Mouse (Mus musculus) kidney, postnatal 4 days (tissue): ENCODE results near the gene Rreb1.
"Not testable (repeated sequence)": the region's sequence is repeated elsewhere in the genome, so short reads cannot be mapped to it uniquely, and the experiment has no call there.

ENCODE experiments used
- DNase-seq, 2 experiments: peaks; one replicate each; pipeline ENCODE4 v3.0.0; 2021; ENCODE audit warnings: mixed read lengths in 2 of 2

Rreb1 gene

DNA sequence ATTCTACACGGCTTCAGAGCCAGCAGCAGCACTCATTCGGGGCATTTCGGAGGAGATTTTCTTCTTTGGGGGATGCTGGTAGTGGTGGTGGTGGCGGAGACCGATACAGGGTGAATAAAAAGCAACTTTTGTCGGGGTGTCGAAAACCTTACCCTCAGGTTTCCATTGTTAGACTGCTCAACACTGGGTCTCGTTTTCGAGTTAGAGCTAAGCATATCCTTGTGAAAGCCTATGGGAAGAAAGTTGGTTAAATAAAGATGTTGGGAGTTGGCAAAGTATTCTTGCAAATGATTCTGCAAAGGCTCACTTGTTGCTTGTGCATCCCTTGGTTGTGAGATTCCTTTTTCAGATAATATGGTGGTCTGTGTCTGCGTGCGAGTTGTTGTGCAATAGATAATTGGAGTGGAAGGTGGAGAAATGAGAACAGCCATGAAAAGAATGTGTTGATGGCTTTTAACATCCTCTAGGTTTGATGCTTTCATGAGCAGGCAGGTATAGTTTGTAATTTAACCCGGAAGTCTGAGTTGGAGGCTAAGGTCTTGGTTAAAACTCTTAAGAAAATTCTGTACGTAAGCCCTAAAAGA, 49.9 kb downstream of the Rreb1 start:
- DNase-seq = no peak

DNA sequence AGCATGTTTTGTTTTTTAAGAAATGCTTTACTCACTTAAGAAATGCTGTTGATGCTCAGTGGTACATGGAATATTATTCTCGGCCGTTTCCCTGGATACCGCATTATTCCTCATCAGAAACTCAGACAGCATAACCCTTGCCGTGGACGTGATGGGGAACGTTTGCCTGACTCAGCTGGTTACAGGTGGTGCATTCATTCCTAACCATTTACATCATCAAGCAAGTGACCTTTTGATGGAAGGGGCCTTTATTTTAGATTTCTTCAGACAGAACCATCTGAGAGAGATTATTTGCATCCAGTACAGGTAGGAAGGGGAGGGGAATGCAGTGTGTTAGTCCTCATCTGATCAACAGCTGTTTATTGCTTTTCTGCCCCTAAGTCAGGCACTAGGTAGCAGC, 50.7 kb downstream of the Rreb1 start:
- no peak for DNase-seq

GRCm38 (mm10) chr13:37830256-37830655, 52.1 kb downstream of the Rreb1 start:
- DNase-seq = no peak

GRCm38 (mm10) chr13:37830874-37831311, 52.7 kb downstream of the Rreb1 start:
- DNase-seq = peak in 1 of 2 experiments; percentile 42

GRCm38 (mm10) chr13:37832481-37832880, 54.3 kb downstream of the Rreb1 start:
- DNase-seq = no peak

GRCm38 (mm10) chr13:37833500-37833899, 55.3 kb downstream of the Rreb1 start:
- no peak for DNase-seq

- no peak for DNase-seq
Observed at GRCm38 (mm10) chr13:37835296-37835695, 57.1 kb downstream of the Rreb1 start.

GRCm38 (mm10) chr13:37835811-37836210, 57.6 kb downstream of the Rreb1 start:
- DNase-seq = not testable (repeated sequence)

- no peak for DNase-seq
Observed at GRCm38 (mm10) chr13:37837372-37837771, 59.2 kb downstream of the Rreb1 start.

DNA sequence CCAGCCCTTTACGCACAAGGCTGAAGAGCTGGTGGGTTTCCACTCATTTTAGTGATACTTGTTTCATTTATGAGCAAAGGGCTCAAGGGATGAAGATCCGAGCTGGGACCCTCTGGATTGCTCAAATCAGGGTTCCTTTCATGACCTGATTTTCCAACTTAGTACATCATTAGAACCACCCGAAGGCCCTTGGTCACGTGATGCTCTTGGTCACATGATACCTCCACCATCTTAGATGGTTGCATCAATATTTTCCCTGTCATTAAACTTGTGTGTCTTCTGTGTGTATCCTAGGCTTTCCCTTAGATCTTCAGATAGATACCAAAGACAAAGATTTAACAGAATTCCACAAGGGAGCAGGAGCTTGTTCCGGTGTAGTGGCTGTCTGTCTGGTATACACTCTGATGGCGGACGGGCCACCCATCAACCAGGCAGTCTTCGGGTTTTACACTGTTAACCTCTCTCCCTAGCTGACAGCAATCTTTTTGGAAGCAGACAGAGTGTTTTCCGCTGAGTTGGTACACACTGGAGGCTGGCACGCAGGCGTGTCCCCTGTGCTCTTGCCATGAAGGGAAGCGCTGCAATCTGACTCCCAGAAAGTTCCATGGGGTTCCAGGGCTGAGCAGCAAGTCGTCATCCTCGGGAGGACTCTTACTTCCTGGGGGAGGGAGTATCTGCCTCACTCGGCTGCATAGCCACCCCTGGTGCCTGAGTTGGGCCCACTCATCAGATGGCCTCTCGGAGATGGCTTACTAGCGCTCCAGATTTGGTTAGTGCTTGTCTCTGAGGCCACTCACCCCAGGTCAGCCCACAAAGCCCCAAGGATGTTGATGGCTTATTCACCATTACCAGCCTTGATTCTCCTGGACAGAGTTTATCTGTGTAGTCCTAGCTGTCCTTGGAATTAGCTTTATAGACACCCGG, 60.3 kb downstream of the Rreb1 start:
- no peak for DNase-seq

DNA sequence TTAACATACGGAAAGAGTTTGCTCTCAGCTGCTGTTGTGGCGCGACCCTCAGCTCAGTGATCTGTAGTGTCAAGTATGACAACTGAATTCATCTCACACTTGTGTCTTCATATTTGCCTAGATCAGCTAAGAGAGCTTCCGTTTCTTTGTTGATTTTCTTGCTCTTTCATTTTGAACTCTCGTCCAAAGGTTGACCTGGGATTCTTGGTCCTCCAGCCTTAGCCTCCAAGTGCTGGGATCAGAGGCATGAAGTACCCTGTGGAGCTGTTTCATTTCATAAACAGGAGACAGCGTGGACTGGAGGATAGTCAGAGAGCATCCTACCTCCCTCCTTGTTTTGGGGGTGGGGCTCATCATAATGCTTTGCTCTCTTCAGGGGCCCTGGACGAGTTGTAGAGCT, 65.0 kb downstream of the Rreb1 start:
- no peak for DNase-seq

DNA sequence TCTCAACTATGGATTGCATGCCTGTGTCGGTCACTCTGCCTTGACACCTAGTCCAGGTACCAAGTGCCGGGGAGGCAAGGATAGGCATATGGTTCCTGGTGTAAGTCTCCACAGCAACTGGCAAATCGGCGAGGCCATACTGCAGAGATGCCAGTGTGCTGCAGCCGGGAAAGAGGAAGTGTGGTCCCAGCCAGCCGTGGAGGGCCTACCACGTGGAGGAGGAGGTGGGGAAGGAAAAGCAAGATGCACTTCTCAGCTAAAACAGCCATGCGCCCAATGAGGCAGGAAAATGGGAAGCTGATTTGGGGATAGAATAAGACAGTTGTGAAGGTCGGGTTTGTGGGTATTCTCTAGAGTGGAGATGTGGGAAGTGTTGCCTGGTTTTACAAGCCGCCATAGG, 65.6 kb downstream of the Rreb1 start:
- peak in 1 of 2 experiments; percentile 29 for DNase-seq

DNA sequence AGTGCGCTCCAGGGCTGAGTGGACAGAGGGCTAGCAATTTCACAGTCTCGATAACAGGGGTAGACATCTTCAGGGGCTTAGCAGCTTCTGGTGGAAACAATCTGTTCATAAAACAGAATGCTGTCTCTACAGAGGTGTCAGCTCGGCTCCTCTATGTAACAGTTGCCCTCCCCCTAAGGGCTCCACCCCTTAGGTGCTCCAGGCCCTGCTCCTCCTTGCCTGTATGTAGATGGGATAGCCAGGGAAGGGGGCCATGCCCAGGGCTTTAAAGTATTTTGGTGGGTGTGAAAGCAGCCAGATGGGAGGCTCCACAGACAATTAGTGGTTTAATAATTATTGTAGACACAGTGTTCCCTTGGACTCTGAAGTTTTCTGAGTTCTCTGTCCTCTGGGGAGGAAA, 67.0 kb downstream of the Rreb1 start:
- no peak for DNase-seq

DNA sequence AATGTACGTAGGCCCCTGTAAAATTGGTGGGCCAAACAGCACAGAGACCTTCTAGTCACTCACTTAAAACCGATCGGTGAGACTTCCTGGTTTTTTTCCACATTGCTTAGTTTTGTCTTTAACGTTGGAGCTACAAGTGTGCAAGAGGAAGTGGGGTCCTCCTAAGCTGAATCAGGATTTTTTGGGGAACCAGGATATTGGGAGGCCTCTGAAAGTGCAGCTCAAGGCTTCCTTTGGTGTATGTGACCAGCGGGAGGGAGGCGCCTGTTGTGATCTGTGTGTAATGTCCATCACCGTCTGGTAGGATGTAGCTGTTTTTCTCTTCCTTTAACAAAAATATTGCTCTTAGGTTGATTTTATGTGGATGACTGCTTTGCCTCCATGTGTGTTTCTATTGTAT, 67.4 kb downstream of the Rreb1 start:
- no peak for DNase-seq

DNA sequence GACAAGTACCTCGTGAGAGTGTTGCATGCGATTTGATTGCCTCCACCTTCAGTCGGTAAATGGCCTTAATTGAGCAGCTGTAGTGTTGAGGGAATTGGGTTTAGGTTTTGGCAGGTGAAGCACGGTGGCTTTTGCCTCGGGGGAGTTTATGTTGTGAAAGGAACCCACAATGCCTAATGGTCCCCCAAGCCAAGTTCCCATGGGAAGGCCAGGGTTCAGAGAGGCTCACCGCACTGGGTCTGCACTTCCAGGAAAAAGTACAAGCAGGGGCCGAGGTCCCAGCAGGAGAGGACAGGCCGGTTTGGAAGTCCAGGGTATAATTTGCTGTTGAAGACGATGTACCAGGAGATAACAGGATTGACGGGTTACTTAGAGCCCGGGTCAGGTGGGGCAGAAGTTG, 68.3 kb downstream of the Rreb1 start:
- DNase-seq = no peak

DNA sequence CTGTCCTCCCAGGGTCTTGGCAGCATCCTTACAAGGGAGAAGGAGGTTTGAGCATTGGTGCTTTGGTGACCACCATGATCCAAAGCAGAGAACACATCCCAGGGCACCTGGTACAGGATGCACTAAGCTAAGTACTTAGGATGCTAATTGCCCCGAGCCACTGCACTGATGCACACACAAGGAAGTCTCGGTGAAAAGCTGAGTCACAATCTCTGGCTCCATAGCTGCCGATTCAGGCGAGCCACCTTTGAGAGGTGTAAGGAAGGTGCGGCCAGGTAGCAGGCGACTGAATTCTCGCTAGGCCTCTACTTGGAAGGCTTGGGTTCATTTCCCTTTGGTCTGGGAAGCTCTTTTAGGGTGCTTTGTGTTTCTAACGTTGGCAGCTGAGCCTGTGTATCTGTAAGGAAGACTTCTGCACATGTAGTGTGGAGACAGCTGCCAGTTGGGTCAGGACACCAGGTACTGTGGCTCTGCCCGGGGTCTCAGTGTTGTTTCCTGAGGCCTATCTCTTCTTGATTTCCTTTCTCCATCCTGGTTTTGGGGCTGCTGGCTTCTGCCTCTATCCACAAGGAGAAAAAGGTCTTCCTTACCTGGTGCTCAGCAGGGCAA, 68.9 kb downstream of the Rreb1 start:
- DNase-seq = peak in 1 of 2 experiments; percentile 24

- peak; percentile 20 to 45 for DNase-seq
Observed at GRCm38 (mm10) chr13:37847601-37848358, 69.6 kb downstream of the Rreb1 start.

DNA sequence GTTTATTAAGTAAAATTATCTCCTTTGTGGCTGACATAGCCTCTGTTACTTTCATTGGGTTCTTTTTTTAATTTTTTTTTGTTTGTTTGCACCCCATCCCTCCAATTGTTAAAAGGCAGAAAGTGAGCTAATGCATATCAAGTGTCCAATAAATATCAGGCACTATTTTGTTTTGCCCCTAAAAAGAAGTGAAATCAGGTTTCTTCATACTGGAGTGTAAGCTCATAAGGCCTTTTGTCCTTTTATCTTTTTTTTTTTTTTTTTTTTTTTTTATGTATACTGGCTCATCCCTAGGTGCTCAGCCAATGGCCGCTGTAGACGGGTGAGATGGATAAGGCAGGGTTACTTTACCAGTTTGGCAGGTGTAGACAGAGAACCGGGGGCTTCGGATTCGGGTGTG, 70.2 kb downstream of the Rreb1 start:
- DNase-seq = no peak

- DNase-seq = no peak
Observed at GRCm38 (mm10) chr13:37851617-37852016, 73.4 kb downstream of the Rreb1 start.

GRCm38 (mm10) chr13:37852850-37853249, 74.7 kb downstream of the Rreb1 start:
- no peak for DNase-seq

DNA sequence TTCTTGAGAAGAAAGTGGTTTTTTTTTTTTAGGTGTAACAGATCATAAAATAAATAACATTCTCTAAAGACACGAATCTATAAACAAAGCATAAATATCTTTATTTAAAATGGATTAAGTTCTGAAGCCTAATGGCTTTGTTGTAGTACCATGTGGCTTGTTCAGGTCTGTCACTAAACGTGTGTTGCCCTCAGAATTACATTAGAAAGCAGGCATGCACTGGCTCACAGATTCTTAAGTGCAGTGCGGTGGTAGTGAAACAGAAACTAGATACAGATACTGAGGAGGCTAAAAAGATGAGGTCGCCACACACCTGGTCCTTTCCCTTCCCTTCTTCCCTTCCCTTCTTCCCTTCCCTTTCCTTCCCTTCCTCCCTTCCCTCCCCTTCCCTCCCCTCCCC, 75.2 kb downstream of the Rreb1 start:
- DNase-seq = no peak

- DNase-seq = peak; percentile 78 to 87
Observed at GRCm38 (mm10) chr13:37854031-37854431, 75.8 kb downstream of the Rreb1 start.
